Mouse (Mus musculus) gastrocnemius, adult 8-10 months (tissue): ENCODE measurements around the gene Wdr26. TPM values are rescaled to one million over a fixed set of nuclear protein-coding genes. Genes with fewer than 3 reads are reported as not detected.
A peak's percentile ranks its signal among the peaks of the same experiment; 100 is the strongest.

Experiments used
- DNase-seq, 2 experiments: peaks; one replicate each; pipeline ENCODE4 v3.0.0; 2022; ENCODE audit warnings: low spot score in 2 of 2
- total RNA-seq, 4 experiments: library from RNA; stranded (reverse); gene quantifications; 2 replicates each; pipeline ENCODE4 v1.2.4; 2022

The Wdr26 gene
- total RNA-seq = 100 to 1,000 TPM in 1 of 4 experiments, 10 to 100 TPM in 3; 91.5 to 100 (median 92.8) TPM

DNA sequence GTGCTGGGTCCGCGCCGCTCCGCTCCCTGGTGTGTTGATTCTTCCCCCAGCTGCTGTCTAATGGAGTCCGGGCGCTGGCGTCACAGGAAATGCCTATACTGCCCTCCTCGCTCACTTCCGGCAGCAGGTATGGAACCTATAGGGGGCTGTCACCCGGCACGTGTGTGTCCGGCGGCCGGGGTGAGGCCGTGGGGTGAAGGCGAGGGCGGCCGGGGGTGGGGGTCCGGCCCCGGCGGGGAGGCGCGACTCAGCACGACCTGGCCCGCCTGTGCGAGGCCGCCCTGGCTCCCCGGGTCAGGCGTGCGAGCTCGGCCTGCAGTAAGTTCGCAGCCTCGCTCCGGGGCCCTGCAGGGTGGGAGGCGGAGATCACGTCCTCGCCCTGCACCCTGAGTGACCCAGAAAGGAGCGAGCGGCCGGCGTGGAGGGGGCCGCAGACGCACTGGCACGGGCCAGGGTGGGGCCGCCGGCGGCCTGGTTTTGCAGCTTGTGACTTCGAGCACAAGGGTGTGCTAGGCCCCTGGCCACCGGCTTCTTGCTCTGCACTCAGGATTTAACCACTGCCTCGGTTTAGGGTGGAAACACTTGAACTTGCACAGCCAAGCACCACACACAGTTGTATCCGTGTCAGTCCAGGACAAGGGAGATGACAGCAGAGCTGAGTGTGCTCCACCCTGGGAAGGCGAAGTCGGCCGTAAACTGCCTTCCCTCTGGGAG lies at the start of gene Wdr26:
Gene Wdr26, minus strand, starts transcription at position 82 of the 714 bp plus-strand sequence.
- DNase-seq = peak; percentile 63 to 67

DNA sequence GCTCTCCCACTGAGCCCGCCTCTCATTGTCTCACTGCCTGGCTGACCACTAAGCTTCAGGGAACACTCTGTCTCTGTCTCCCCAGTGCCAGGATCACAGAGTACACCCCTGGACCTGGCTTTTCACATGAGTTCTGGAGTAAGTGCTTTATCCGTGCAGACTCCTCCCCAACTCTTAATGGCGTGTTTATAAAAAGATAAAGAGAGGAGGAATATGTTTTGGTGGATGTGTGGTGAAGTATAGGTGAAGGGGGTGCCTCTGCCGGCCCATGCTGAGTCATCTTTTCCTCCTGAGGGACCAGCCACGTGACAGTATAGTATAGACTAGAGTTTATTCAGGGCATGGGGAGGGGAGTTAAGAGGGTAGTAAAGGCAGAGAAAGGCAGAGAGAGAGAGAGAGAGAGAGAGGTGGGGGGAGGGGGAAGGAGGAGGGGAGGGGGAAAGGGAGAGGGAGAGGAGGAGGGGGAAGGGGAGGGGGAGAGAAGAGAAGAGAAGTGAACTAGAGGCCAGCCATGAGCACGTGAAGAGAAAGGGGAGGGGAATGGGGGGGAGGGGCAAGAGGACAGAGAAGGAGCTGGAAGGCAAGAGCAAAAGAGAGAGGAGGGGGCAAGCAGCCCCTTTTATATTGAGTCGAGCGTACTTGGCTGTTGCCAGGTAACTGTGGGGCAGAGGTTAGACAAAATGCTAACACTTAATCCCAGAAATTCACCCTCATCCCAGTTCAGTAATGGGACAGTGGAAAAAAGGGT lies 49.3 kb upstream of the Wdr26 start:
- DNase-seq = no peak

DNA sequence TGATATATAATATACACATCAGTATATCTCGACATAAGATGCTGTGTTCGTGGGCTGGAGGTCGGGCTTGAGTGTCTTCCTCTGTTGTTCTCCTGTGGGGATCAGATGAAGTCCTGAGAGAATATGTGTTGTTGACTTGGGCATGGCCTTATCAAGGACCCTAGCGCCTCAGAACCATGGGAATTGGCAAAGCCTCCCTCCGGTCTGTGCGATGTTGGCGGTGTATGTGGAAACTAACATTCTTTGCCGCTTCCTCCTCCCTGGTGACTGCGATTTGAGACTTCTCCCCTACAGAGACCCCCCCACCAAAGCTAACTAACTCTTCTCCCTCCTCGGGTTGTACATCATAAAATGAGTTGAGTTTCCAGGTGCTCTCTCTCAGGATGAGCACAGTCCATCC lies 48.6 kb upstream of the Wdr26 start:
- DNase-seq = no peak

DNA sequence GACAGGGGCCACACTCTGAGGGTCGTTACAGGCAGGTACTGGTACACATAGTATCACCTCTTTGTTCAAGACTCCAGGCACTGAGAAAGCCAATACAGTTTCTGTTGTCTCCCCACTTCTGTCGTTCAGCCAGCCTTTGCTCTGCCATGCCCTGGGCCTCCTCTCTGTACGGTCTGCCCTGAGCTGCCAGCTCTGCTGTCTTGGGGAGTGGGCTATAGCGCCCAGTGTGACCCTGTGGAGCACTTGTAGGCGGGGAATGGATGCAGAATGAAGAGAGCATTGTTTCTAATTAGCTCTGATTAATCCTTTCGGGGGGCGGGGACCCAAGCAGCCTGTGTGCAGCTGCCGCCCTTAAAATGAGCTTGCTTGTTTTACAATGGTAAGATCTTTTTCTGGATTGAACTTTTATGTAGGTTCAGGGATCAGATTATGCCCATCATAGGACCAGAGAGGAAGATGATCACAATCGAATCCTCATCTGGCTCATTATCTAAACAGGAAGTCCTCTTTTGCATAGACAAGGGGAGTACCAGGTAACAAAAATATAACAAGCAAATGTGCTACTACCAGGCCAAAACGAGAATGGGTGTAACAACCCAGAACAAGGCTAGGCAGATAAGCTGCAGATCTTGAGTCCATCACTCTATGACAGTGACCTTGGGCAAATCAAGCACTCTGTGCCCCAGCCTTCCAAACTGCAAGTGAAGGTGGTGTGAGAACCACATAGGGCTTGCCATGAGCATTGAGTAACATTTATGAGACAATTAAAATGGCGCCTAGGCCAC lies 48.0 kb upstream of the Wdr26 start:
- no peak for DNase-seq

DNA sequence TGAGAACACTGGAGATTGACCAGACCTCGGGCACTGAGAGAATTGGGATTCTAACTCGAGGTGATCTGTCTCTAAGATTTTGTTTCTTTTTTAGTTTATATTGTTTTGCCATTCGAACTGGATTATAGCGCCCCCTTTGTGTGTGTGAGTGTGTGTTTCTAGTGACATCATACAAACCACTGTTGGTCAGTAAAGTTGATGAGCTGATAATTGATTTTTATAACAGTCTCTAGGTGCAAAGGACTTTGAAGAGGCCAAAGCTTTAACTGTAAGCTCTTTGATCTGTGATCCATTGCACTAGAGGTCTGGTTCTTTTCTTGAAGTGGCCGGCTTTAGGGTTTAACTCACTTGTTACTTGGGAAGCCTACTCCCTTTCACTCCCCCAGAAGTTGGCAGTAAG lies 47.3 kb upstream of the Wdr26 start:
- DNase-seq = no peak

DNA sequence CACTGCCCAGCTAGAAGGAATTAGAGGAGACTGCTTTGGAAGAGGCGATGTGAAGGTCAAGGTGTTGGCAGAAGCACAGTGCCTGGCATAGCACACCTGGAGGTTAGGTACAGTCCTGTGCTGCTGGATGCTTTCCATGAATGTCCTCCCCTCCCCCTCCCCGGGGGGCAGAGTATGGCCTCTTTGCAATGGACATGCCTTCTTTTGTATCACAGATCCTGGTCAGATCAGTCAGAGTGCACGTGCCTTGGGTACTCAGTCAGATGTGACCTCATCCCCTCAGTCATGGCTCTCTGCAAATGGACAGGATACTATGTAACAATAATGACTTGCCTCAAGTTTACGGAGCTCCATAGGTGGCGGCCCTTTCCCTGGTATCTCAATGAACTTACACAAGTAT lies 46.8 kb upstream of the Wdr26 start:
- no peak for DNase-seq

DNA sequence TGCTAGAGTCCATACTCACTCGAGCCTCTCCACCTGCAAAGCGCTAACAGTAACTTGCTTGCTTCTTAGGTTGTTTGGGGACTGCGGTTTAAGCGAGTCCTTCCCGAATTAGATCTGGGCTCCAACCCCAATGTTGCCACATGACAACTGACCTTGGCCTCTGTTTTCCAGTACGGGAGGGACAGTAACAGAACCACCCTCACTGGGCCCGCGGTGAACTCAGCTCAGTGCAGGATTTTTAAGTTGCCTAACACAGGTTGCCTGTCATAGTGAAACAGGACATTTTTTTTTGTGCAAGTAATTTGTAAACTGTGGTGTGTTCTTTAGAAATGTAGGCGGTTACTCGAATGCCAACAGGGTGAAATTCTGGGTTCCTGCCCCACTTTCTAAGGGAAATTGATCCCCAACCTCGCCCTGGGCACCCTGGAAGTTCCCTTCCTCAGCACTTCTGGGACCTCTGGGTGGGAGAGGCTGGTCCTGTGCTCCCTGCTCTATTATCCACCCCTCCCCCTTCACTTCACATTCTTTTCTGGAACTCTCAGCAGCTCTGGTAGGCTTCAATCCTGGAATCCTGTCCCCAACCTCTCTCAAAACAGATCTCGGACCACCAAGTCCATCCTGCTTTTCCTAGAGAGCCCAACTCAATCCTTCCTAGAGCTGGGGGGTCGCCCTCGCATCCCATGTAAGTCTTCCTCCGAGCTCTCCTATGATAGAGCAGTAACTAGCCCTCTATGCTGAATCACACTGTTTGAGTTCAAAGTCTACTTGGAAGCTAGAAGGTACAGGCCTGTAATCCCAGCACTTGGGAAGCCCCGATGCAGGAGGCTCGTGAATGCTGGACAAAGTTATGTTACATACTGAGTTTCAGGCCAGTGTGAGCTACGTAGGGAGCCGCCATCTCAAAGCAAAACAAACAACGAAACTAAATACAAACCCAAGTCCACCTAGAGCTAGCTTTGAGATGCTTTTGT lies 46.1 kb upstream of the Wdr26 start:
- DNase-seq = peak; percentile 52 to 64

DNA sequence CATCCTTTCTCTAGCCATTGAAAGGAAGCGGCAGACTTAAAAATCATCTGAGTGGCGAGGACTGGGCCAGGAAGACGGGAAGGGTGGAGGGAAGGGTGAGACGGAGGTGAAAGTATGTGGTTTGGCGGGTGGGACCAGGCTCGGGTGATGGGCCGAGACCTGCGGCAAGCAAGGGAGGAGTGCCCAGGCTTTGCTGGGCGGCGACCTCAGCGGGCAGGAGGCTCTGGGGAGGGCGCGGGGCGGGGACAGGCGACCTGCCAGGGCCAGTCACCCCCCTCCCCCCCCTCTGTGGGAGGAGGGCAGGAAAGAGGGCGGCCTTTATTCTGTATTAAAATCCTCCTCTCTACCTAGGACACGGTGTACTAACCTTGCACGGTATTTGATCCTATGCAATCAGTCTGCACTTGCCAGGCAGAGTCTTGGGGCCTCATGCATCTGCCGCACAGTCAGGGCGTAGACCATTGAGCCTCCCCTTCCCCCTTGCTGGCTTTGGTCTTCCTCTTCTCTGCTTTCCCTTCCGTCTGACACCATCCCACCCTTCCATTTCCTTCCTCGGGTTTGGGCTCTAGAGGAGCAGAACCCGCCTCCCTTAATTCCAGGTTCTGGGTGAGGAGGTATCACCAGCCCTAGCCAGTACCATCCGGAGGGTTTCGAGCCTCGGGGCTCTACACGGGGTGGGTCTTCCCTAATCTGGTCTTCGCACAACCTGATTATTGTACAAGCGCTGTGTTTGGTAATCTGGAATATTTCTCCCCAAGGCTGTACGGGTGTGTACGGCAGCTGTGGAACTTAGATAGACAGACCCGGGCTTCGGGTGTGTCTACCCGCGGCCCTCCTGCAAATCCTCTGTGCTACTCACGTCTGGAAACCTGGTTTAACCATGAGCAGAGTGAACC lies 45.1 kb upstream of the Wdr26 start:
- DNase-seq = peak; percentile 75 to 82

DNA sequence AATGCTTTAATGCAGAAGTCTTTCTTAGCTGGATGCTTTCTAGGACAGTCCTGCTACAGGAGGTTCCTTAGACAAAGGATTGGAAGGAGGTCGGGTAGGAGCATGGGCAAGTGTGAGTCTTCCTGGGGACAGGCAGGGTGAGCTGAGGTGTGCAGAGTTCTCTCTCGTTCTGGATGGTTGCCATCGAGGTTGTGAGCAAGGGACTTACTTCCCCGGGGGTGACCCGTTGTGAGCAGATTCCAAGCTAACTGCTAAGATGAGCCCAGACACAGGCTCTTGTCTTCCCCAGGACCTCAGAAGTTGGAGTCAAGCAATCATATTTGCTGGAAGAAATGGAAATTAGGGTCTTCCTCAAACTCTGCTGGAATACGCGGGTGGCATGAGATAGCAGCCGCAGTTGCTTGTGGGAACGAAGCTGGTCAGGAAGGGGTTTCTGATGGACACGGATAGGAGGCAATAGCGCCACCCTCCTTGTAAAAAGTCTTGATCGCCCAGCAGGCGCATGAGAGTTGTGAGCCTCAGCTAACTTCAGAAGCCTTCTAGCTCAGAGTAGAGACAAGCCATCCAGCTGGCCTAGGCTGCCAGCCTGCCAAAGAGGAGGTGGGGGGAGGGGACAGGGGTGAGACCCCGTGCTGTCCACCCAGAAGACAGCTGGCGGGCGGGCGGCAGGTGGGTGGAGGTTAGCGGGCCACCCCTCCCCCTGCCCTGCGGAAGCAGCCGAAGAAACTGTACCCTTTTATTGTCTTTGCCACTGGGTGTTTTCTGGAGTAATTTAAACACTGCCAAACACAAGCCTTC lies 44.3 kb upstream of the Wdr26 start:
- peak; percentile 42 to 62 for DNase-seq

DNA sequence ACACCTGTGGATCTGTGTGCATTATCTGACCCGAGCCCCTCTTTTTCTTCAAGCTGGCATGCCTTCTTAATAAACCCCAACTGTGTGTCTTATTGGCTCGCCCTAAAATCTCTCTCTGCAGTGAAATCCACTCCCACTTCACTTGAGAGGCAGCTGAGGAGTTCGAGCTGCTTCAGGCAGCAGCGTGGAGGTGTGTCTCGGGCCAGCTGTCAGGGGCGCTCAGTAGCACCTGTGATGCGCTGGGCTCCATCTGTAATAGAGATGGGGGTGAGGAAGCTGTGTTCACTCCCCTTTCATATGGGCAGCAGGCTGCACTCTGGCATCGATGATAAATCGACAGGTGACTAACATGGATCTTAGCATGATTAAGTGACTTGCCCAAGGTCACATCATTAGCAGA lies 43.6 kb upstream of the Wdr26 start:
- DNase-seq = no peak

DNA sequence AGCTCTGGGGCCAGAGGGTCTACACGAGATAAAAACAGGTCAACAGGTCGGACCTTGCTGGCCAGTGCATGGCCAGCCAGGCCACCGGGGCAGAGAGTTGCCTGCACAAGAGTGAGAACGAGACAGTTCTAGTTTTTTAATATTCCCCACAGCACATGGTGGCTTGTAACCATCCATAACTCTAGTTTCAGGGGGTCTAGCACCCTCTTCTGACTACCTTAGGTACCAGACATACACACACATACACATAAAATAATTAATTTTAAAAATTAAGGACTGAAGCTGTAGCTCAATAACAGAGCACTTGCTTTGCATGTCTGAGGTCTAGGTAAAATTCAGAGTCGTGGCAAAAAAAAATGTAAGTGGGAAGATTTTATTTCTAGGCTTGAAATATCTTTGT lies 39.8 kb upstream of the Wdr26 start:
- DNase-seq = no peak

DNA sequence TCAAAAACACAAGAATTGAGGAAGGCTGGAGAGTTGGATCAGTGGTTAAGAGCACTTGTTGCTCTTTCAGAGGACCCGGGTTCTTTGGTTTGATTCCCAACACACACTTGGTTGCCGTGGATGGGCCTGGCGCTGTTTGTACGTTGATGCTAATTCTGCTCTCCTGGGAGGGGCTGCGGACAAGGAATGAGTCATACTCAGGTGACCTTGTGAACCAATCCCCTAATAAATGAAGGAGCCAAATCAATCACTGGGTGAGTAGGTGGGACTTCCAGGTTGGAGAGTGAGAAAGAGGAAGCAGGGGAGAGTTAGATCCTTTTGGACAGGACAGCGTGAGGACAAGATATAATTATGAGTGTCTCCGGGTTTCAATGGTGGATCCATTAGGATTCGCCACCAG lies 39.2 kb upstream of the Wdr26 start:
- DNase-seq = no peak

DNA sequence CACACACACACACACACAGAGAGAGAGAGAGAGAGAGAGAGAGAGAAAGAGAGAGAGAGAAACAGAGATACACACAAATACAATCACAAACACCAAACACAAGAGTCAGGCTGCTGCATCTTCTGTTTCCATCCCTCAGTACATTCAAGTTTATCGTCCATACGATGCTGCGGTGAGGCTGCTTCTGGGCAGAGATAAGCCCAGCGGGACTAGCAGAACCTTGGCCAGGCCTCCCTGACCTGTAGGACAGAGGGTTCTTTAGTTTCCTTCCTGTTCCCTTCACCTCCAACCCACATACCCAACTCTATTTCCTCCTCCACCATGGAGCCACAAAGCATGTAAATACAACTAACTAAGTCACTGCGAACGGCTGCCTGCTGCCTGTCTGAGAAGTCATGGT lies 37.7 kb upstream of the Wdr26 start:
- DNase-seq = no peak

DNA sequence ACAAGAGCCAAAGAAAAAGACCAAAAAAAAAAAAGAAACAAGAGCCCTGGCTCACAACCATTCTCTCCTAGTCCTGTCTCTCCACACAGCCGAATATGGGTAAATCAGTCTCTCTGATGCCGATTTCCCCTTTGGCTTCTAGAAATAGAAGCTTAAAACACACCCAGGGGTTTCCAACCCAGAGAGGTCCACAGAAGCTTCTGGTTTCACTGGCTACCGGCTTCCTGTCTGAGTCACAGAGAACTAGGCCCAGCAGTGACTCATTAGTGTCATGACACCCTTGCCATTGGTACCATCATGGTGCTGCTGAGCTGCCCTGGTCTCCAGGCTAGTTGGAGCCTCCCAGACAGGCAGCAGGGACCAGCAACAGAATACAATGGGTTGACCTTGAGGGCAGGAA lies 35.4 kb upstream of the Wdr26 start:
- DNase-seq = no peak

DNA sequence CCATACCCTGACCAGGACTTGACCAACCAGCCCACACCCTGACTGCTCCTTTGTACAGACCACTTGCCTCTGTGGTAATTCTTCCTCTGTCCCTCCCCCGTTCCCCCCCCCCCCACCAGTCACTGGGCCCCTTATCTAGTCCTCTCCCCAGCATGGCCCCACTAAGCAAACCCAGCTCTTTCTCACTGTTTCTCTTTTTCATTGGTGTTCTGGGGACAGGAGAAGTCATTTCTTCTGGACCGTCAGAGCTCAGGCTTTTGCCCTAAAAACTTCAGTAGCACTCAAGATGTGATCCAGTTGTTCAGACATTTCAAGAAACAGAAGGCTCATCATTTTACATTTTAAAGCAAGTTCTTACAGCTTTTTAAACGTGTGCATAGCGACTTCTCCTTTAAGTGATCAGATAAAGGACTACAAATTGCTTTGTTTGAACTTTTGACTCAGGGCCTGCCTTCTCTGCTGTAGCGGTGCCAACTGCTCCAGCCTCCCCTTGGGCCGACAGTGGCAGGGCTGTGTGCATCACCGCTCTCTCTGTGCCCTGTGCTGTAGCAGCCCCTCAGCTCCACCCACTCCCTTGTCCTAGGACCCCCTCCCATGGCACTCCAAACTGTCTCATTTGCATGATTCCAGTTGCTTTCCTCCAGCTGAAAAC lies 34.8 kb upstream of the Wdr26 start:
- DNase-seq = no peak

DNA sequence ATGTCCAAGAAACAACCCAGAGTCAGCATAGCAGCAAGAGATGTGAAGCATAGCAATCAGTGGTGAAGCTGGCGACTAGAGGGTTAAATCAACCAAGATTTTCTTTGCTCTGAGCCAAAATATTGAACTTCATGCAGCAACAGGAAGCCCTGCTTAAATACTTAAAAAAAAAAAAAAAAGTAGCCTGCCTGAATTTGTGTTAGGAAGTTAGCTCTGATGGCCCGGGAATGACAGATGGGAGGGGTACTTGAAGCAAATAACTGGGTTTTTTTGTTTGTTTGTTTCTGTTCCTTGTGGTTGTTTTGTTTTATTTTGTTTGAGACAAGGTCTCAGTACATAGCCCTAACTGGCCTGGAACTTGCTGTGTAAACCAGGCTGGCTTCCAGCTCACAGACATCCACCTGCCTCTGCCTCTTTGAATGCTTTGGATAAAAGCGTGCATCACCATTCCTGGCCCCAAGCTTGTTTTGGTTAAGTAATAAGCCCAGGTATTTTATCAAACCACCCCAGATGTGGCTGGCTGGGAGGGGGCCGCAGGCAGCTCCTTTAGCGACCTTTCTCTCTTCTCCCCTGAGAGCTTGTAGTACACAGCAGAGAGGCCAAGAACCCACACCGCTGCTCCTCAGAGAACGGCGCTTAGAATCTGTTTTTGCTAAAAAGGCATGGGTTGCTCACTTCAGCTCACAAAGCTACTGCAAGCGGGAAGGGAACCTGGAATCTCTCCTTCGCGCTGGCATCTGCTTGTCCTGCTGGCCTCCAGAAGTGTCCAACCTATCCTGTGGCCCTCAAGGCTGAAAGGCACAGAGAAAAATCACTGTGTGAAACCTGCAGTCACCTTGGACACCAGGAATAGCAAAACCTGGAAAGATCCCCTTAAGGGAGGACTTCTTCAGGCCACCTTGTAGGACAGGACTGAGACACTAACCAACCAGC lies 34.0 kb upstream of the Wdr26 start:
- DNase-seq = no peak

DNA sequence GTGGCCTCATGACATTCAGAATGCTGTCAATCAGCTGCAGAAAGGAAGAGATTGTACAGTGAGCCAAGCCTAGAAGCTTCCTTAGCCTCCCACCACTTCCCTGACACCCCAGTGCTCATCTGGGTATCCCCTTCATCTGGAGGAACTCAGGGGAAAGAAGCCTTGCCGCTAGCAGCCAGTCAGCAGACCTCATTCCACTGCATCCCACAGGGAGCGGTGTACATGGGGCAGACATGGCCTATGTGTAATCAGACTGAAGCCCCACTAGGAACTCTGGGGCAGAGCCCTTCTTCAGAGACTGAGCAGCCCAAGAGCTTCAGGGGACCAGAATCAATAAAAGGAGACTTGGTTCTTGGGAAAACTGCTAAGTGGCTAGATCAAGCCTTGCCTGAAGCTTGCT lies 33.3 kb upstream of the Wdr26 start:
- no peak for DNase-seq

DNA sequence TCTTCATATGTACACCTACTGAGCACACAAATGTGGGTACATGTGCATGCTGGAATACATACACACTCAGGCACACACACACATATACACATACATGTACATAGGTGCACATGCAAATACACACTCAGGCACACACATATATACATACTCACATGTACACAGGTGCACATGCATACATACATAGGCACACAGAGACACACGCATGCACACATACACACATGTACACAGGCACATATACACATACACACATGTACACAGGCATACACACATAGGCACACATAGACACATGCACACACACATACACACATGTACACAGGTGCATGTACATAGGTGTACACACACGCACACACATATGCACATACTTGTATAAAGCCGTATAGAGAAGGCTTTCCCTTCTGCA lies 29.4 kb upstream of the Wdr26 start:
- DNase-seq = no peak
